Mouse (Mus musculus): ENCODE results near the gene Gdpd1.

Gdpd1 gene

GRCm38 (mm10) chr11:86991241-86991640, 82.6 kb downstream of the Gdpd1 start:
- DNase-seq (ENCODE audit: low read depth, low spot score) = no peak

GRCm38 (mm10) chr11:86990309-86990708, 83.6 kb downstream of the Gdpd1 start:
- DNase-seq (ENCODE audit: low read depth, low spot score) = no peak

DNA sequence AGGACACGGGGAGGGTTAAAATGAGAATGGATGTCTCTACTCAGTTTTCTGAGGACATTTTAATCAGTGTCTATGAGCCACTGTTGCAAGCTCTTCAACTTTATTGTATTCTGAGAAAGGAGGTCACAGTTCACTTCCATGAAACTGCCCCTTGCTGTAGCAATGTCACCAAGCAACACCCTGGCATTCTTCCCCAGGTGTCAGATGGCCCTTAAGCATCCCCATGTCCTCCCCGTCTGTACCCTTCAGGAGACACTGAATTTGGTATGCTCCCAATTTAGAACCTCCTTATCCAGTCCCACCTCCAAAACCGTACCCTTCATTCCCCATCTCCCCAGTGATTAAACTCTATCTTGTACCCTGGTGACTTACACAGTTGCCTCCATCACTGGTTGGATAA, 88.9 kb downstream of the Gdpd1 start:
- DNase-seq (ENCODE audit: low read depth, low spot score) = no peak
